Mouse (Mus musculus) kidney, postnatal 10 days (tissue): ENCODE measurements around the gene Ifrd2.
A peak's percentile ranks its signal among the peaks of the same experiment; 100 is the strongest.

Source experiments
- DNase-seq: peaks from one replicate; pipeline ENCODE4 v3.0.0; 2021; ENCODE audit warnings: mixed read lengths

The Ifrd2 gene

DNA sequence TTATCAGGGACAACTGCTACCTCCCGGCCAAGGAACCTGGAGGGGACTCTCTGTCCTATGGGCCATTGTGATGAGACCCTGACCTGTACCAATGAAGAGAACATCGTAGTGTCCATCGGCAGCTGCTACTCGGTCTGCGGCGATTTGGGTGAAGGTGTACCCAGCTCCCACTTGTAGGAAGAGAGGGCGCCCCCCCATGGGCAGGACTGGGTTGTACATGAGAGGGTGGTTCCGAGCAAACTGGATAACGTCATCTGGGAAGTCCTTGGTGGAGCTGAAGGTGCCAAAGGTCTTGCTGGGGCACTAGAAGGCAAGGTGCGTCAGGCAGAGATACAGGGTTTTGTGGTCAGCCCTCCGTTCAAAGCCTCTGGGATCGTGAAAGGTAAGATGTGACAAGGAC lies 13.3 kb downstream of the Ifrd2 start:
- peak; percentile 47 for DNase-seq

GRCm38 (mm10) chr9:107601275-107601674 lies 13.8 kb downstream of the Ifrd2 start:
- no peak for DNase-seq

DNA sequence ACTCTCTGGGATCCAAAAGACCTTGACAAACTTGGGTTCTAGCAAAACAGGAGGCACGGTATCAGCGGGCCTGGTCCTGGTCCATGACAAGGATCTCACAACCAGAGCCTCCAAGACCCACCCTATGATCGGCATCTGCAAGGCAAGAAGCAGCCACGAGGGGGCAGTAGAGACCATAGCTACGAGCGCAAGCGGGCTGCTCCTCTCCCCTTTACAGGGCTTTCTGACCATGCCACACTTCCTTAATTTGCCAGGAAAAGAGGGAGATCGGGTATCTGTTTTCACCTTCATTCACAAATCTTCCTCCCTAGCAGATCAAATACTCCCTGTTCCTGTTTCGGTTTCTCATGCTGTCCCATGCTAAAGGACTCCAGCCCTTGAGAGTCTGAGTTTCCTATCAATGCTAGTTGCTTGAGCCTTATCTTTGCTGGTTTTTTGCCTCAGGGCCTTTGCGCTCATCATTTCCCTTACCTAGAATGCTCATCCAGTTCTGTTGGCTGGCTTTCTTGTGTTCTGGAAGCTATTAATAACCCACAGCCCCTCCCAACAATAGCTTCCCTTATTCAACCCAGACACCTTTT lies 14.7 kb downstream of the Ifrd2 start:
- DNase-seq: peak; percentile 97

DNA sequence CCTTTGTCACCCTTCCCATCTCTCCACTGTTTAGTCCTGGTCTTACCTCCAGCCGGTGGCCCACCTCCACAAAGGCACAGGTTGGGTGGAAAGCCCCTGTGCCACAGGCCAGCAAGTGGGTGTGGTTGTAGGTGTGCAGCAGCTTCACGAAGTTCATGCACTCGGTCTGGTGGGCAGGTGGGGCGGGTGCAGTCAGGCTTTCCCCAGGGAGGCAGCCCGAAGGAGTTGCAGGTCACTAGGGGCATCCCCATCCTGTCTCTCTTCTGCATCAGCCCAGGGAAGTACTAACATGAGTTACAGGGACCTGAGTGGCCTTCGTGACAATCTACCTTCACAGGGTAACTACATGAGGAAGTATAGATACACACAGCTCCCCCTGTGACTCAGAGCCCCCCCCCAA lies 15.8 kb downstream of the Ifrd2 start:
- DNase-seq: no peak

- DNase-seq: peak; percentile 74
Observed at GRCm38 (mm10) chr9:107605041-107605661, 17.7 kb downstream of the Ifrd2 start.

DNA sequence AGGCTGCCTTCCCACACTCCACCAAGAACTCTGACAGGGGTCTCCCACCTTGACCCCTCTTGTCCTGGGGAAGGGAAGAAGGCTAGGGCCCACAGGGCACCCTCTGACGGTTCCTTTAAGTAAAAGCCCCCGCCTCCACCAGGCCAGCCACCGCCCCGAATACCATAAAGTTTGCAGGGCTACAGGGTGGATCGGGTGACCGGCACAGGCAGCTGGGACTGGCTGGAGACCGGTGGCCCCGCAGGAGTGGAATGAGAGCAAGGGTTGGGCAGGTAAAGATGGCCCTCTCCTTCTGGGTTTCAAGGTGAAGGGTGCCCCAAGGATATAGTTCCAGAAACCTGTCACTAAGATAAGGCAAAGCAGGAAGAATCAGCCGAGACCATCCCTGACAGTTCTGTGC lies 19.1 kb downstream of the Ifrd2 start:
- DNase-seq: peak; percentile 80

- DNase-seq: peak; percentile 55
Observed at GRCm38 (mm10) chr9:107607036-107607435, 19.6 kb downstream of the Ifrd2 start.

DNA sequence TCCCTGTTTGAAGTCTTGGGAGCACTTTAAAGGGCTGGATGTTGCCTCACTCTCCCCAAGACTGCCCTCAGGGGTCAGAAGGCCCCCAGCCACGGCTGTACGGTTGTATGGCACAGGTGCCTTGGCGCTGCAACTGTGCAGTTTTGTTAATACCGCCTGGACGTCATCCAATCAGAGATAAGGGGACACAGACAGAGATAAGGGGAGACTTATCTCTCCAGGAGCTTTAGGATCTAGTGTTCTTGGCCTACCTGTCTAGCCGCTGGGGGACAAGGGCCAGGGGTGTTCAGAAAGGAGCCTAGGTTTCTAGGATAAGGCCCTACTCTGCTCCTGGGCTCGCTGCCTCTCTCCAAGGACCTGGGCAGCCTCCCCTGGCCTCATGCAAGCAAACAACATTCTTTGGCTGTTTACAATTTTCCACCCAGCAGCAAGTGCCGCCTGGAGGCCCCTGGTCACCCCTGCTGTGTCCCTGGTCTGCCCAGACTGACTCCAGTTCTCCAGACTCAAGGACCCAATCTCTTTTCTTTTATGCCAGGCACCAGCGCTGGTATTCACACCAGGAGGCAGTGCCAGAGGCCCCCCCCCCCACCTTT lies 20.3 kb downstream of the Ifrd2 start:
- peak; percentile 54 for DNase-seq

GRCm38 (mm10) chr9:107608741-107609432 lies 21.4 kb downstream of the Ifrd2 start, which contains the start of gene Sema3b:
TSS of gene Sema3b (minus strand) at chr9:107609229.
- DNase-seq: peak; percentile 71

GRCm38 (mm10) chr9:107609433-107609830 lies 22.0 kb downstream of the Ifrd2 start:
- no peak for DNase-seq

DNA sequence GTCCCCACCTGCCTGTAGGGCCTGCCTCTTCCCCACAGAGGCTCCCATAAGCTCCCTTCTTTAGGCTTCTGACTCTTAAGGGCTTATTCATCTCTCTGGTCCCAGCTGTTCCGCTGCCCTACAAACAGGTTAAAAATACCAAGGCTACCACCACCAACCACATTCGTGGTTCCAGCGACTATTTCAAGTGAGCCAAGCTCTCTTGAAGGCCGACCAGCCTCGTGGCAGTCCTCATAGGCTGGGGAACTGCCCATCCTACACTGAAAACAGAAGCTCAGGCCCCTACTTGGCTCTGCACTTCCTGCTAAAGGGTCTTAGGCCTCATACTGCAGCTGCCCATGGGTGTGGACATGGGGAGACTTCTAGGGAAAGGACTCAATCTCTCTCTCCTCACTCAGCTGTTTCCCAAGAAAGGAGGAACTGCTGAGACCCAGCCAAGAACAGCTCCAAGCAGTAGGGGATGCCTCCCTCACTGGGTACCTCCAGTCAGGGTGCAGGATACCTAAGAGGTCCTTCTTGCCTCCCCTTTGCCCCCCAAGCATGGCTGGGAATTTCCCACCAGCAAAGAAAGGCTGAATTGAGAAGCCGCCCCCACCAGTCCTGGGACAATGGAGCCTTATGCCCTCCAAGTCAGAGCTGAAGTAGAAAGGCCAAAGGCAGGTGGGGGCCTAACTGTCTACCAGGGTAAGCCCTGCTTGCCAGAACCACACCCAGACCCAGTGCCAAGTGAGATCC lies 24.2 kb downstream of the Ifrd2 start:
- no peak for DNase-seq

DNA sequence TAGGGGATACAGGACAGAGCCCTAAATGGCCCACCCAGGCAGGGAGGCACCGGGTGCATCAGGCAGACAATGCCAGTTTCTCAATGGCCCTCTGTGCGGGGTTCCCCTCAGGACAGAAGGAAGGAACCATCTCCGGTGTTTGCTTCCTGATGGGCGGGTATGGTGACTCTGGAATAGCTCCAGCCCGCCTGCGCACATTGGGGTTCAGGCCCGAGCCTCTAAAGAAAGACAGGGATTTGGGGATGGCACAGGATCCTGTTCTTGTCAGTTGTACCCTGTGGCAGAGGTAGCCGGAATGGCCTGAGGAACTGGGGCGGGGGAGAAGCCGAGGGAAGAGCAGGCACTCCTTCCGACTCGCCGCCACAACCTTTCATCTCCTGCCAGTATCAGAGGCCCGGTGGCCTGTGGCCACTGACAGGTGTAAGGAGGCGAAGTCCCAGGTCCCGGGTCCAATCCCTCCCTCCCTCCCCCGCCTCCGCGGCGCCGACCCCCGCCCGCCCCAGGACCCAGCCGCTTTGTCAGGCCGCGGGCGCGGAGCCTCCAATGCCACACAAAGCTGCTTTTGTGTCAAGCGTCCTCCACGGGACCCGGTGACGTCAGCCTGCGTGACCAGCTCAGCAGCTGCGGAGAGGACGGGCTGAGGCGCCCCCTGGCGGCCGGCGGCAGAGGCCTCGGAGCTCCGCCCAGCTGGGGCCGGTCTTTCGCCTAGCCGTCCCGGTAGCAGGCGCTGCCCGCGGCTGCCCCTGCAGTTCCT lies 24.9 kb downstream of the Ifrd2 start:
- DNase-seq: peak; percentile 100

GRCm38 (mm10) chr9:107612945-107613569 lies 25.6 kb downstream of the Ifrd2 start:
- DNase-seq: peak; percentile 64

DNA sequence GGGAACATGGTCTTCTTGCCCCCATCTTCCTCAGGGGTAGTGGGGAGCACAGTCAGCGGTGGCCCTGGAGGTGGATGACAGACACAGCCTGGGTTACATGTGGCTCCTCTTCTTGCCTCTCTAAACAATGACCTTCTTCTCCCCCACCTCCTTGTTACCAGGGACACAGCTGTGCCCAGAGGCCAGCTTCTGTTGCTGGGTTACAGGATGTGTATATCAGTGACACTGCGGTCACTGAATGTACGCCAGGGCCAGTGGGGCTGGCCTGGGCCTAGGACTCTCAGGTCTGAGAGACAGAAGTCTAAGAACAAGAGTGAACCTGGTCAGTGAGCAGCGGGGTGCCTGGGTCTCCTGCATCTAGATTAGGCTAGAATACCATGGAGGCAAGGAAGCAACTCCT lies 27.6 kb downstream of the Ifrd2 start:
- DNase-seq: no peak

- no peak for DNase-seq
Observed at GRCm38 (mm10) chr9:107617461-107617860, 30.0 kb downstream of the Ifrd2 start.

- DNase-seq: no peak
Observed at GRCm38 (mm10) chr9:107618098-107618497, 30.7 kb downstream of the Ifrd2 start.

DNA sequence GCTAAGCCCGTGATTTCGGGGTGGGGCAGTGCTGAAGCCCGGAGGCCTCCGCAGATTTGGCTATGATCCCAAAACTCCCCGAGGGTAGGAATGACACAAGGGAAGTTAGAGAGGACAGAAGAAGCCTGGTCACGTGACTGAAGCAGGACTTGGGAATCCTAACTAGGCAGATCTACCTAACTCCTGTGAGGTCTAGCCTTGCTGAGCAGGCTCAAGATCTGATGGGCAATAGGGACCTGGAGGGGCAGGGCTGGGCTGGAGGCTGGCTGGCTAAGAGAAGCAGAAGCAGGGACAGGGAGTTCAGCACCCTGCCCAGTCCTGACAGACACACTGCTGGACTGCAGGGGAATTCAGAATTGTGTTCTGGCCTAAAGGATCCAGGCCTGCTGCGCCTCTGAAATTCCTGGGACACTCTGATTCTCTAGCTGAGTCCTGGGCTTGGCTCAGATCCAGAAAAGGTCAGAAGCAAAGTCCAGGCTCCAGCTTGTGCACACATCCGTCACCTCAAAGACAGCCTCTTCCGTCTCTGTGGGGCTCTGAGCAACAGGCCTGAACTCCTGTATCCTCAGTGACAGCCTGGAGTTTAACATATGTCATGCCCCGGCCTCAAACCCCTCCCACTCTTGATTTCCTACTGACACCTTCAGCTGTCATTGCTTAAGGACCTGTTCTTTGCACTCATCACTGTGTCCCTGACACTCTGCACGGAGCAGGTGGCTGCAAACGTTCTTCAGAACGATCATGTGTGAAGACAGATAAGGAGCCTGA lies 31.5 kb downstream of the Ifrd2 start:
- peak; percentile 88 for DNase-seq

DNA sequence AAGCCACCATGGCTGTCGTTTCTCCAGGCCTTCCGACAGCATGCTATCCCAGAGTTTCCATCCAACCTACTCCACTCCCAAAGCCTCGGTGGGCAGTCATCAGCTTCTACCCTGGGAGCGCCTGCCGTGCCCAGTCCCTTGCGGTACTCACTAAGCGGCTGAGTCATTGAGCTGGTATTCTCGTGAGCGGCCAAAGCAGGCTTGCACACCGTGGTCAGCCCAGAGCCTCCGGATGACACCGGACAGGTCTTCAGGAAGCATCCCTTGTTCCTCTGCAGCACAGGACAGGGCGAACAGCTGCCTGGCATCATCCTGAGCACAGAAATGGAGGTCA lies 32.1 kb downstream of the Ifrd2 start:
- no peak for DNase-seq

- DNase-seq: peak; percentile 58
Observed at GRCm38 (mm10) chr9:107620954-107621353, 33.5 kb downstream of the Ifrd2 start.

DNA sequence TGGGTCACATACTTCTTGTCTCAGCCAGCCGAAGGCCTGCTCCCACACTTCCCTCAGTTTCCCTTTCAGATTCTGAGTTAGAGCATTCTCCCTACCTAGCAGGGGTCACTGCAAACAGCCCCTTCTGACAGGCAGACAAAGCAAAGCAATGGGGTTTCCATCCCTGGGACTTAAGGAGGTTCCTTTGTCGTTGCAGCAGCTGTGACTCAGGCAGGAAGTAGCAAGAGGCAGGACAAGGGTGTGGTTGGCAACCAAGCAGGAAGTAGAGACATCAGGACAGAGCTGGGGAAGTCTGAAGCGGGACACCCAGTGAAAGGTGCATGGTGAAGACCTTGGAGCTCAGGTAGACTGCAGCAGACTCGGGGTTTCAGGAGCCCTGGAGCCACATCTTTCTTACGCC lies 37.1 kb downstream of the Ifrd2 start:
- peak; percentile 61 for DNase-seq

DNA sequence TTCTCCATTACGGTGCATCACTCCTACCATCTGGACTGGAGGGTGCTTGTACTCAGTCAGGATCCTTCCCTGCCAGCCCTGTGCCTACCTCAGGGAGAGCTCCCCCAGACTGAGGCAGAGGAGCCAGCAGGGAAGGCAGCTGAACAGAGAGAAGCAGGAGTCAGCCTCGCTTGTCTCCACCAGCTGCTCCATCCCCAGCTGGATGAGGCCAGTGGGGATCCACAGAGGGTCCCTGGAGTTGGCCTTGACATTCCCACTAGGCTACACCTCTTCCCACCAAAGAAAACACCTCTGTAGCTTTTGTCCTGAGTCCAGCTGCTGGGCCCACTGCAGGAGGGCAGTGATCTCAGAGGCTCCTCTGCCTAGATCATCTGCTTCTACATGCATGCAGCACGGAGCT lies 37.5 kb downstream of the Ifrd2 start:
- DNase-seq: no peak
